Mouse (Mus musculus): ENCODE results near the gene Skint3. TPM values are rescaled to one million over a fixed set of nuclear protein-coding genes. Genes with fewer than 3 reads are reported as not detected.

Skint3 gene
- 1.5 TPM for polyA plus RNA-seq (2014; fragmentation: Illumina TruSeq; extraction: RNeasy Lipid Tissue Mini Kit (QIAGEN cat#74804); ENCODE audit: insufficient read depth, low read depth, low replicate concordance)

GRCm38 (mm10) chr4:112231945-112232344 is at the start of gene Skint3:
Gene Skint3 (plus strand): TSS chr4:112232245.

Other genes with a start within 250 kb of the Skint3 start
- gene Skint1, start 226.0 kb upstream of the Skint3 start, polyA plus RNA-seq (2014; fragmentation: Illumina TruSeq; extraction: RNeasy Lipid Tissue Mini Kit (QIAGEN cat#74804); ENCODE audit: insufficient read depth, low read depth, low replicate concordance), result not detected
- gene Skint4, start 160.2 kb upstream of the Skint3 start, polyA plus RNA-seq (2014; fragmentation: Illumina TruSeq; extraction: RNeasy Lipid Tissue Mini Kit (QIAGEN cat#74804); ENCODE audit: insufficient read depth, low read depth, low replicate concordance), result not detected
- gene Skint9, start 201.7 kb downstream of the Skint3 start, polyA plus RNA-seq (2014; fragmentation: Illumina TruSeq; extraction: RNeasy Lipid Tissue Mini Kit (QIAGEN cat#74804); ENCODE audit: insufficient read depth, low read depth, low replicate concordance), result not detected

Data from lung, adult 10 weeks (tissue).